Mouse (Mus musculus) cerebellum, adult 2 months (tissue): ENCODE measurements around the gene Fosb.

ENCODE experiments used
- CTCF ChIP-seq: fragments of 200-500 bp; IDR thresholded peaks from 2 replicates; pipeline ENCODE4 v1.5.1; 2011; ENCODE audit warnings: low read depth, mild to moderate bottlenecking, control low read depth, low read length, moderate library complexity, borderline replicate concordance; ENCODE audit not compliant: insufficient read depth
- POLR2A ChIP-seq: fragments of 200-500 bp; IDR thresholded peaks from 2 replicates; pipeline ENCODE4 v1.6.1; 2011; ENCODE audit warnings: low read length, control low read depth, borderline replicate concordance; ENCODE audit not compliant: insufficient read depth

DNA sequence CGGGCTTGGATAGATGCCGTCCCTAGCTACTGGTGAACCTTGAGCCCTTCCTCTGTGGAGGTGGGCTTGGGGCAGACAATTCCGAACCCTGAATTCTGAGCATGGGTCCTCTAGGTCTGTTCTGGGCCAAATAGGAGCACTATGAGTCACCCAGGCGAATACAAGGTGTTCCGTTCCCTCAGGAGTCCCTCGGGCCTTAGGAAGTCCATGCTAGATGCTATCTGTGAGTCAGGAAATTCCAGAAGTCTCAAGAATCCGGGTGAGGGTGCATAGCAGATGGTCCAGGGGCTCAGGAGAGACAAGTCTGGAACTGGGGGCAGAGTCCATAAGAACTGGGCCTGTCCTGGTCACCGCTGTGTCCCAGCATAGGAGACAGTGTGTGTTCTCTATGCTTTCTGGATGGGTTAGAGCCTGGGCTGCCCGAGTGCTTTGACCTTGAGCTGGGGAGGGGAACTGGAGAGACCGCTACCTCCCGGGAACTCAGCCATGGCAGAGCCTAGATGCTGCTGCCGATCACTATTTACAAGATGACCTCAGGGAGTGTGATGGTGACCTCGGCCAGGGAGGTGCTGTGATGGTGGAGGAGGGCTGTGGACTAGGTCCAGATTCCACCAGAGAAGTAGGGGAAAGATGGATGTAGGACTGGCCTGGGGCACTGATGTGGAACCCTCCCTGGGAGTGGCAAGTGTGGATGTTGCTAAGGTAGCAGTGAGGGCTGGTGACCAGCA lies 39.5 kb upstream of the Fosb start:
- TF ChIP-seq POLR2A (no peak), CTCF (no peak)
